Mouse (Mus musculus): ENCODE data around the gene Cacna1c. TPM values are rescaled to one million over a fixed set of nuclear protein-coding genes. Genes with fewer than 3 reads are reported as not detected.
A peak's percentile ranks its signal among the peaks of the same experiment; 100 is the strongest.

The Cacna1c gene
- polyA plus RNA-seq, 1 experiment from 2014 or later = 2.3 TPM

- Histone ChIP-seq H3K9me3 (ENCODE audit: control insufficient read depth, low read length) (no peaks in the 10 kb centered on the region), H3K27ac (ENCODE audit: low read depth, low read length) (no peak overlapping the region), H3K4me1 (replicated peaks; ENCODE audit: control insufficient read depth, insufficient read depth, low read length) (no peaks in the 10 kb centered on the region; the same call in 1 of the 2 replicates), H3K4me2 (no peak overlapping the region), H3K4me3 (ENCODE audit: low read depth, low read length) (no peak overlapping the region), H3K36me3 (ENCODE audit: control insufficient read depth, insufficient read depth, low read length) (no peaks in the 10 kb centered on the region), H3K27me3 (replicated peaks; ENCODE audit: control insufficient read depth, insufficient read depth, low read length) (peaks cover 57% of the 10 kb centered on the region), H3K9ac (ENCODE audit: low read depth, low read length) (no peak overlapping the region)
- no peak for ATAC-seq (replicated peaks; ENCODE audit: low FRiP score)
- WGBS = 18% methylated on average over 11 of the region's 11 CpGs
- no peak for DNase-seq (ENCODE audit: low spot score)
Measured at GRCm38 (mm10) chr6:119105651-119106595, 90.3 kb downstream of the Cacna1c start.

- ATAC-seq (replicated peaks; ENCODE audit: low FRiP score) (no peak), DNase-seq (ENCODE audit: low spot score) (peak; percentile 57)
- Histone ChIP-seq H3K36me3 (ENCODE audit: control insufficient read depth, insufficient read depth, low read length) (no peaks in the 10 kb centered on the region), H3K27ac (ENCODE audit: low read depth, low read length) (no peak overlapping the region), H3K4me1 (replicated peaks; ENCODE audit: control insufficient read depth, insufficient read depth, low read length) (no peaks in the 10 kb centered on the region; the same call in 1 of the 2 replicates), H3K4me2 (no peak overlapping the region), H3K9me3 (ENCODE audit: control insufficient read depth, low read length) (no peaks in the 10 kb centered on the region), H3K27me3 (replicated peaks; ENCODE audit: control insufficient read depth, insufficient read depth, low read length) (peaks cover 48% of the 10 kb centered on the region), H3K4me3 (ENCODE audit: low read depth, low read length) (no peak overlapping the region), H3K9ac (ENCODE audit: low read depth, low read length) (no peak overlapping the region)
- 34% methylated on average over 8 of the region's 8 CpGs for WGBS
Measured at GRCm38 (mm10) chr6:119104246-119104645, 92.0 kb downstream of the Cacna1c start.

- H3K4me3 ChIP-seq (ENCODE audit: low read depth, low read length) = no peak overlapping the region
- H3K4me2 ChIP-seq = no peak overlapping the region
- 84% methylated on average over 9 of the region's 9 CpGs for WGBS
- ATAC-seq (replicated peaks; ENCODE audit: low FRiP score) = no peak
- H3K4me1 ChIP-seq (replicated peaks; ENCODE audit: control insufficient read depth, insufficient read depth, low read length) = no peaks in the 10 kb centered on the region; the same call in 1 of the 2 replicates
- no peak for DNase-seq (ENCODE audit: low spot score)
- H3K27ac ChIP-seq (ENCODE audit: low read depth, low read length) = no peak overlapping the region
- no peaks in the 10 kb centered on the region for H3K36me3 ChIP-seq (ENCODE audit: control insufficient read depth, insufficient read depth, low read length)
- no peak overlapping the region for H3K9ac ChIP-seq (ENCODE audit: low read depth, low read length)
- H3K27me3 ChIP-seq (replicated peaks; ENCODE audit: control insufficient read depth, insufficient read depth, low read length) = peaks cover 35% of the 10 kb centered on the region
- no peaks in the 10 kb centered on the region for H3K9me3 ChIP-seq (ENCODE audit: control insufficient read depth, low read length)
Measured at GRCm38 (mm10) chr6:119102936-119103335, 93.3 kb downstream of the Cacna1c start.

GRCm38 (mm10) chr6:119099333-119099732 lies 96.9 kb downstream of the Cacna1c start:
- Histone ChIP-seq H3K4me2 (no peak overlapping the region), H3K9ac (ENCODE audit: low read depth, low read length) (no peak overlapping the region), H3K27me3 (replicated peaks; ENCODE audit: control insufficient read depth, insufficient read depth, low read length) (no peaks in the 10 kb centered on the region), H3K9me3 (ENCODE audit: control insufficient read depth, low read length) (no peaks in the 10 kb centered on the region), H3K4me3 (ENCODE audit: low read depth, low read length) (no peak overlapping the region), H3K4me1 (replicated peaks; ENCODE audit: control insufficient read depth, insufficient read depth, low read length) (no peaks in the 10 kb centered on the region), H3K36me3 (ENCODE audit: control insufficient read depth, insufficient read depth, low read length) (no peaks in the 10 kb centered on the region), H3K27ac (ENCODE audit: low read depth, low read length) (no peak overlapping the region)
- 77% methylated on average over 2 of the region's 2 CpGs for WGBS
- no peak for DNase-seq (ENCODE audit: low spot score)
- ATAC-seq (replicated peaks; ENCODE audit: low FRiP score) = no peak

GRCm38 (mm10) chr6:119096481-119096880 lies 99.7 kb downstream of the Cacna1c start:
- H3K27ac ChIP-seq (ENCODE audit: low read depth, low read length) = no peak overlapping the region
- DNase-seq (ENCODE audit: low spot score) (no peak), ATAC-seq (replicated peaks; ENCODE audit: low FRiP score) (no peak)
- H3K9ac ChIP-seq (ENCODE audit: low read depth, low read length) = no peak overlapping the region
- no peaks in the 10 kb centered on the region for H3K27me3 ChIP-seq (replicated peaks; ENCODE audit: control insufficient read depth, insufficient read depth, low read length)
- no peak overlapping the region for H3K4me3 ChIP-seq (ENCODE audit: low read depth, low read length)
- WGBS = 75% methylated on average over 7 of the region's 7 CpGs
- H3K4me1 ChIP-seq (replicated peaks; ENCODE audit: control insufficient read depth, insufficient read depth, low read length) = no peaks in the 10 kb centered on the region
- no peak overlapping the region for H3K4me2 ChIP-seq
- no peaks in the 10 kb centered on the region for H3K9me3 ChIP-seq (ENCODE audit: control insufficient read depth, low read length)
- no peaks in the 10 kb centered on the region for H3K36me3 ChIP-seq (ENCODE audit: control insufficient read depth, insufficient read depth, low read length)

- Histone ChIP-seq H3K36me3 (ENCODE audit: control insufficient read depth, insufficient read depth, low read length) (no peaks in the 10 kb centered on the region), H3K27me3 (replicated peaks; ENCODE audit: control insufficient read depth, insufficient read depth, low read length) (no peaks in the 10 kb centered on the region), H3K4me1 (replicated peaks; ENCODE audit: control insufficient read depth, insufficient read depth, low read length) (no peaks in the 10 kb centered on the region), H3K9ac (ENCODE audit: low read depth, low read length) (no peak overlapping the region), H3K9me3 (ENCODE audit: control insufficient read depth, low read length) (no peaks in the 10 kb centered on the region), H3K27ac (ENCODE audit: low read depth, low read length) (no peak overlapping the region), H3K4me3 (ENCODE audit: low read depth, low read length) (no peak overlapping the region), H3K4me2 (no peak overlapping the region)
- ATAC-seq (replicated peaks; ENCODE audit: low FRiP score) (no peak), DNase-seq (ENCODE audit: low spot score) (no peak)
- WGBS = 64% methylated on average over 6 of the region's 6 CpGs
Measured at GRCm38 (mm10) chr6:119095081-119095480, 101.1 kb downstream of the Cacna1c start.

GRCm38 (mm10) chr6:119089173-119089572 lies 107.0 kb downstream of the Cacna1c start:
- no peak for DNase-seq (ENCODE audit: low spot score)
- no peak for ATAC-seq (replicated peaks; ENCODE audit: low FRiP score)
- H3K4me1 ChIP-seq (replicated peaks; ENCODE audit: control insufficient read depth, insufficient read depth, low read length) = no peaks in the 10 kb centered on the region
- H3K27me3 ChIP-seq (replicated peaks; ENCODE audit: control insufficient read depth, insufficient read depth, low read length) = no peaks in the 10 kb centered on the region
- H3K9me3 ChIP-seq (ENCODE audit: control insufficient read depth, low read length) = no peaks in the 10 kb centered on the region
- H3K9ac ChIP-seq (ENCODE audit: low read depth, low read length) = no peak overlapping the region
- H3K4me3 ChIP-seq (ENCODE audit: low read depth, low read length) = no peak overlapping the region
- 73% methylated on average over 8 of the region's 8 CpGs for WGBS
- no peak overlapping the region for H3K27ac ChIP-seq (ENCODE audit: low read depth, low read length)
- H3K36me3 ChIP-seq (ENCODE audit: control insufficient read depth, insufficient read depth, low read length) = no peaks in the 10 kb centered on the region
- H3K4me2 ChIP-seq = no peak overlapping the region

- Histone ChIP-seq H3K4me2 (no peak overlapping the region), H3K4me3 (ENCODE audit: low read depth, low read length) (no peak overlapping the region)
Measured at GRCm38 (mm10) chr6:119088381-119088780, 107.8 kb downstream of the Cacna1c start.

GRCm38 (mm10) chr6:119087919-119088318 lies 108.3 kb downstream of the Cacna1c start:
- H3K4me2 ChIP-seq = no peak overlapping the region
- WGBS = 82% methylated on average over 8 of the region's 8 CpGs
- no peak overlapping the region for H3K4me3 ChIP-seq (ENCODE audit: low read depth, low read length)
- no peak for ATAC-seq (replicated peaks; ENCODE audit: low FRiP score)
- no peaks in the 10 kb centered on the region for H3K9me3 ChIP-seq (ENCODE audit: control insufficient read depth, low read length)
- DNase-seq (ENCODE audit: low spot score) = no peak
- H3K27ac ChIP-seq (ENCODE audit: low read depth, low read length) = no peak overlapping the region
- H3K4me1 ChIP-seq (replicated peaks; ENCODE audit: control insufficient read depth, insufficient read depth, low read length) = no peaks in the 10 kb centered on the region
- no peaks in the 10 kb centered on the region for H3K27me3 ChIP-seq (replicated peaks; ENCODE audit: control insufficient read depth, insufficient read depth, low read length)
- H3K36me3 ChIP-seq (ENCODE audit: control insufficient read depth, insufficient read depth, low read length) = no peaks in the 10 kb centered on the region
- no peak overlapping the region for H3K9ac ChIP-seq (ENCODE audit: low read depth, low read length)

More at GRCm38 (mm10) chr6:119088381-119088780, 107.8 kb downstream of the Cacna1c start:
- DNase-seq (ENCODE audit: low spot score) = no peak
- Histone ChIP-seq H3K4me1 (replicated peaks; ENCODE audit: control insufficient read depth, insufficient read depth, low read length) (no peaks in the 10 kb centered on the region), H3K9ac (ENCODE audit: low read depth, low read length) (no peak overlapping the region), H3K27me3 (replicated peaks; ENCODE audit: control insufficient read depth, insufficient read depth, low read length) (no peaks in the 10 kb centered on the region), H3K27ac (ENCODE audit: low read depth, low read length) (no peak overlapping the region), H3K36me3 (ENCODE audit: control insufficient read depth, insufficient read depth, low read length) (no peaks in the 10 kb centered on the region), H3K9me3 (ENCODE audit: control insufficient read depth, low read length) (no peaks in the 10 kb centered on the region)
- ATAC-seq (replicated peaks; ENCODE audit: low FRiP score) = no peak
- 70% methylated on average over 8 of the region's 8 CpGs for WGBS
